Mouse (Mus musculus): ENCODE measurements around the gene Zcchc14. TPM values are rescaled to one million over a fixed set of nuclear protein-coding genes. Genes with fewer than 3 reads are reported as not detected.

Zcchc14 gene
- polyA plus RNA-seq (2012; rRNA removed) (1.6 and 1.7 TPM in 2 replicates), polyA plus RNA-seq (2014; fragmentation: Nextera tagmentation; extraction: Ambion mirVana) (1.3 and 1.5 TPM in 2 replicates)

GRCm38 (mm10) chr8:121652774-121653323 is at the start of gene Zcchc14:
Gene Zcchc14 (minus strand): TSS chr8:121652901.
- Histone ChIP-seq H3K36me3 (replicated peaks; ENCODE audit: control insufficient read depth, insufficient read depth, low read depth) (no peaks in the 10 kb centered on the region), H3K4me1 (replicated peaks; ENCODE audit: control insufficient read depth in 2 of 2, insufficient read depth in 2 of 2, low read length in 1 of 2) (no peaks in the 10 kb centered on the region), H3K27me3 (ENCODE audit: control insufficient read depth, insufficient read depth, low read length) (peaks cover 45% of the 10 kb centered on the region), H3K4me3 (ENCODE audit: insufficient read depth in 1 of 2, low read depth in 2 of 2, low read length in 2 of 2) (peak within 1 kb of the TSS; percentile 42 to 50), H3K4me2 (ENCODE audit: low read depth) (peak within 1 kb of the TSS; percentile 60), H3K9ac (replicated peaks) (no peak within 1 kb of the TSS), H3K9me3 (ENCODE audit: control insufficient read depth, low read length) (no peaks in the 10 kb centered on the region), H3K27ac (no peak within 1 kb of the TSS)
- no peak for TF ChIP-seq CTCF (IDR thresholded peaks at IDR 0.05; ENCODE audit: low read depth)
- no peak for TF ChIP-seq EP300 (IDR thresholded peaks at IDR 0.05; ENCODE audit: low read depth)
- under 1% methylated on average over 67 of the region's 67 CpGs for WGBS (ENCODE audit: insufficient replicate concordance)
- ATAC-seq (ENCODE audit: insufficient read depth) (peak; percentile 86), DNase-seq (ENCODE audit: low read depth in 3 of 3, low spot score in 3 of 3) (peak; percentile 45 to 53 (median 47))

- Histone ChIP-seq H3K4me1 (replicated peaks; ENCODE audit: control insufficient read depth in 2 of 2, insufficient read depth in 2 of 2, low read length in 1 of 2) (no peaks in the 10 kb centered on the region), H3K36me3 (replicated peaks; ENCODE audit: control insufficient read depth, insufficient read depth, low read depth) (no peaks in the 10 kb centered on the region), H3K9me3 (ENCODE audit: control insufficient read depth, low read length) (no peaks in the 10 kb centered on the region), H3K4me2 (ENCODE audit: low read depth) (no peak overlapping the region), H3K4me3 (ENCODE audit: insufficient read depth in 1 of 2, low read depth in 2 of 2, low read length in 2 of 2) (no peak overlapping the region), H3K27ac (no peak overlapping the region), H3K27me3 (ENCODE audit: control insufficient read depth, insufficient read depth, low read length) (no peaks in the 10 kb centered on the region), H3K9ac (replicated peaks) (no peak overlapping the region)
- 63% methylated on average over 2 of the region's 2 CpGs for WGBS (ENCODE audit: insufficient replicate concordance)
- DNase-seq (ENCODE audit: low read depth in 3 of 3, low spot score in 3 of 3), result no peak
- TF ChIP-seq EP300 (IDR thresholded peaks at IDR 0.05; ENCODE audit: low read depth), result no peak
- TF ChIP-seq CTCF (IDR thresholded peaks at IDR 0.05; ENCODE audit: low read depth), result no peak
- ATAC-seq (ENCODE audit: insufficient read depth), result no peak
Measured at GRCm38 (mm10) chr8:121699936-121700335, 47.2 kb upstream of the Zcchc14 start.

- Histone ChIP-seq H3K4me3 (ENCODE audit: insufficient read depth in 1 of 2, low read depth in 2 of 2, low read length in 2 of 2) (no peak overlapping the region), H3K4me2 (ENCODE audit: low read depth) (no peak overlapping the region), H3K9me3 (ENCODE audit: control insufficient read depth, low read length) (no peaks in the 10 kb centered on the region), H3K27ac (no peak overlapping the region), H3K36me3 (replicated peaks; ENCODE audit: control insufficient read depth, insufficient read depth, low read depth) (no peaks in the 10 kb centered on the region), H3K27me3 (ENCODE audit: control insufficient read depth, insufficient read depth, low read length) (no peaks in the 10 kb centered on the region), H3K9ac (replicated peaks) (no peak overlapping the region), H3K4me1 (replicated peaks; ENCODE audit: control insufficient read depth in 2 of 2, insufficient read depth in 2 of 2, low read length in 1 of 2) (no peaks in the 10 kb centered on the region)
- ATAC-seq (ENCODE audit: insufficient read depth), result no peak
- no peak for DNase-seq (ENCODE audit: low read depth in 3 of 3, low spot score in 3 of 3)
- WGBS (ENCODE audit: insufficient replicate concordance), result 6% methylated on average over 9 of the region's 9 CpGs
- TF ChIP-seq EP300 (IDR thresholded peaks at IDR 0.05; ENCODE audit: low read depth), result no peak
- TF ChIP-seq CTCF (IDR thresholded peaks at IDR 0.05; ENCODE audit: low read depth), result no peak
Measured at GRCm38 (mm10) chr8:121698615-121699101, 46.0 kb upstream of the Zcchc14 start.

DNA sequence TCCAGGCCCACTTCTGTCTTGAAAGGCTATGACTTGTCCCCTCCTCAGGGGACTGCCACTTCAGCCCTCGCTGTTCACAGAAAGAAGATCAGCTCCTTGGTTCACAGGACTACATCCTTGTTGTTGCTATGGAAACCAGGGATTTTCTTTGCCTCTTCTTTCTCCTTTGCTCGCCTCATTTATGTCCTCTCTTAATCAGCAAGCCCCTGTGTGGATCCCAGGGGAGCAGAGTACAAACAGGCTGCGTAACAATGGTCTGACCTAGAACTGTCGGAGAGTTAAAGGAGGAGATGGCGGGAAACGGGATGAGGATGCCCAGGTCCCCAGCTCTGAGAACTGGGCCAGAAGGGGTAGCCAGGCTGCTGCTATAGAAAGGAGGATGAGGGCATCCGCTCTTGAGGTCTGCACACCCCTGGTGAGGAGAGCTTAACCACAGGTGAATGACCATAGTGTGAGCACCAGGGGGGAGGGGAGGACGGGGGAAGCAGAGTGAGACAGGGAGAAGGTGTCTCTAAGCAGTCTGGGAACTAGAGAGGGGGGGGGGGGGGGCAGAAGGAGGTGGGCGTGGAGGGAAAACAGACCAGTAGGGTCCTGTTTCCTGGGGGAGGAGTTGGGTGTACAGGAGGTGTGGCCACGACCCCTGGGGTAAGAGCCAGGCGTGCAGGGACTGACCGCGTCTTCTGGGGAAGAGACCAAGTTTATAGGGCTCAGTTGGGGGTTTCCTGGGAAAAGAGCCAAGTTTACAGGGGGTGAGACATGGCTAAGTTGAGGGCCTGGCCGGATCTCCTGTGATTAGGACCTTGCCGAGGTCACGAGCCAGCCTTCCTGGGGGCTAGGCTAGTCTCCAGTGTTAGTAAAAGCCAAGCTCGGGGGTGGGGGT is 45.3 kb upstream of the Zcchc14 start:
- no peaks in the 10 kb centered on the region for H3K9me3 ChIP-seq (ENCODE audit: control insufficient read depth, low read length)
- DNase-seq (ENCODE audit: low read depth in 3 of 3, low spot score in 3 of 3) (no peak), ATAC-seq (ENCODE audit: insufficient read depth) (no peak)
- TF ChIP-seq EP300 (IDR thresholded peaks at IDR 0.05; ENCODE audit: low read depth), result no peak
- TF ChIP-seq CTCF (IDR thresholded peaks at IDR 0.05; ENCODE audit: low read depth), result no peak
- H3K36me3 ChIP-seq (replicated peaks; ENCODE audit: control insufficient read depth, insufficient read depth, low read depth), result no peaks in the 10 kb centered on the region
- no peak overlapping the region for H3K9ac ChIP-seq (replicated peaks)
- no peak overlapping the region for H3K4me3 ChIP-seq (ENCODE audit: insufficient read depth in 1 of 2, low read depth in 2 of 2, low read length in 2 of 2)
- H3K4me1 ChIP-seq (replicated peaks; ENCODE audit: control insufficient read depth in 2 of 2, insufficient read depth in 2 of 2, low read length in 1 of 2), result no peaks in the 10 kb centered on the region
- H3K27ac ChIP-seq, result no peak overlapping the region
- no peaks in the 10 kb centered on the region for H3K27me3 ChIP-seq (ENCODE audit: control insufficient read depth, insufficient read depth, low read length)
- H3K4me2 ChIP-seq (ENCODE audit: low read depth), result no peak overlapping the region
- WGBS (ENCODE audit: insufficient replicate concordance), result 7% methylated on average over 17 of the region's 17 CpGs

- H3K4me2 ChIP-seq (ENCODE audit: low read depth), result no peak overlapping the region
- ATAC-seq (ENCODE audit: insufficient read depth) (no peak), DNase-seq (ENCODE audit: low read depth in 3 of 3, low spot score in 3 of 3) (no peak)
- no peak for TF ChIP-seq EP300 (IDR thresholded peaks at IDR 0.05; ENCODE audit: low read depth)
- TF ChIP-seq CTCF (IDR thresholded peaks at IDR 0.05; ENCODE audit: low read depth), result no peak
- no peaks in the 10 kb centered on the region for H3K36me3 ChIP-seq (replicated peaks; ENCODE audit: control insufficient read depth, insufficient read depth, low read depth)
- H3K27me3 ChIP-seq (ENCODE audit: control insufficient read depth, insufficient read depth, low read length), result no peaks in the 10 kb centered on the region
- H3K27ac ChIP-seq, result no peak overlapping the region
- no peak overlapping the region for H3K4me3 ChIP-seq (ENCODE audit: insufficient read depth in 1 of 2, low read depth in 2 of 2, low read length in 2 of 2)
- no peaks in the 10 kb centered on the region for H3K9me3 ChIP-seq (ENCODE audit: control insufficient read depth, low read length)
- H3K9ac ChIP-seq (replicated peaks), result no peak overlapping the region
- WGBS (ENCODE audit: insufficient replicate concordance), result 54% methylated on average over 6 of the region's 6 CpGs
- no peaks in the 10 kb centered on the region for H3K4me1 ChIP-seq (replicated peaks; ENCODE audit: control insufficient read depth in 2 of 2, insufficient read depth in 2 of 2, low read length in 1 of 2)
Measured at GRCm38 (mm10) chr8:121695585-121696184, 43.0 kb upstream of the Zcchc14 start.
